12 mouse cellular contexts compared by ENCODE assay signal in the genomic region with DNA sequence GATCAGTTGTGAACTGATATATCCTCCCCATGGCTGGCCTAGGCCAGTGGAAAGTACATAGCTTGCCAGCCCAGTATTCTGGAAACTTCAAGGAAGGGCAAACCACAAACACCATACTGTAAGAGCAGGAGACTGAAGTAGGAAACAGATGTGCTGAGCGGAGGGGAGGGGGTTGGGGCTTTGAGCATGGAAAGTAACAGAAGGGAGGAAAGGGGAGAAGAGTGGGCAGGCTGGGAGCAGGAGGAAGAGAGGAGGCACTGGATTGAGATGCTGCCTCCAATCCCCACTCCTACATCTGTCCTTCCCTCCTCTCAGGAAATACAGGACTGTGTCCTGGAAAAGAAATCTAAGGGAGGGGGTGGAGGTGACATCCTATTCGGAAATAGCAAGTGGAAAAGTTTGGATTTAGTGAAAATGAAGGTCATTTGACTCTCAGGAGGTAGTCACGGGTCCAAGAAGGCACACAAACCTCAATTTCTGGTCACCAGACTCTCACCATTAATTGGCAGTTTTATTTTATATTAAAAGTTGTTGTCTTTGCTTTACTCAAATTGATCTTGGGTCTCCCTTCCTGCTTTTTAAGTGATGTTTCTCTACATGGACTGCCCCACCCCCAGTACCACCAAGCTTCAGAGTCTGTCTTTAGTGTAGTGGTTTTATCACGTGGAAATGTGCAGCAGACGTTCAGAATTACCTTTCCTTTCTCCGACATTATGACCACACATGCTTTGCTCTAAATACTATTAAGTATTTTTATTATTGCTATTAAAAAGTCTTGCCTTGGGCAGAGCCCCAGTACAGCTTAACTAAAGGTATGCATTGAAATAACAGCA.
DNase-seq lines count a peak whose midpoint lies in the region; ATAC-seq and TF ChIP-seq lines count a peak whose summit lies in the region.
"Had no signal": no experiment of that assay in that cellular context is flagged by ENCODE, and none has a peak within 500 bp of the region (broad histone marks: within the 10 kb centered on the region; RNA-seq: fewer than 3 reads in every experiment).

No protein-coding gene starts in this region.

- no peaks in the 10 kb centered on the region for H3K27me3 ChIP-seq in embryonic facial prominence, embryonic 11.5 days (ENCODE audit: control insufficient read depth, insufficient read depth, low read length)
- H3K27me3 ChIP-seq in limb, embryonic 13.5 days: no peaks in the 10 kb centered on the region
- H3K27me3 ChIP-seq in hindbrain, postnatal 0 days (ENCODE audit: insufficient read depth, low read length): no peaks in the 10 kb centered on the region
- no peaks in the 10 kb centered on the region for H3K27me3 ChIP-seq in forebrain, embryonic 12.5 days

- DNase-seq in gastrocnemius, adult 2 months: peak; percentile 17
- DNase-seq in gastrocnemius, adult 8-10 months (ENCODE audit: low spot score in 2 of 2): no peak
- DNase-seq in layer of hippocampus, adult 9-11 months: peak; percentile 28
- no peak for DNase-seq in layer of hippocampus, postnatal 14 days (ENCODE audit: low spot score in 2 of 2)
- DNase-seq in embryonic facial prominence, embryonic 11.5 days (ENCODE audit: low spot score): peak; percentile 53
- no peak for DNase-seq in hindbrain, postnatal 0 days (ENCODE audit: low spot score)
- DNase-seq: adrenal gland, adult 8-10 months; cerebellum, adult 9-11 months; lung, embryonic 14.5 days; thymus, adult 18-20 months had no signal

- no peaks in the 10 kb centered on the region for H3K36me3 ChIP-seq in embryonic facial prominence, embryonic 11.5 days (replicated peaks; ENCODE audit: control insufficient read depth, insufficient read depth, low read depth, low read length)
- no peaks in the 10 kb centered on the region for H3K36me3 ChIP-seq in limb, embryonic 13.5 days
- H3K36me3 ChIP-seq in hindbrain, postnatal 0 days (ENCODE audit: insufficient read depth, low read length): no peaks in the 10 kb centered on the region
- no peaks in the 10 kb centered on the region for H3K36me3 ChIP-seq in forebrain, embryonic 12.5 days (replicated peaks)

- ATAC-seq in embryonic facial prominence, embryonic 11.5 days (replicated peaks; ENCODE audit: insufficient number of reproducible peaks, low FRiP score, low TSS enrichment, low read depth): no peak; the same call in 1 of the 2 replicates
- peak; percentile 85 for ATAC-seq in limb, embryonic 13.5 days (ENCODE audit: low FRiP score, low read depth)
- no peak for ATAC-seq in hindbrain, postnatal 0 days
- no peak for ATAC-seq in forebrain, embryonic 12.5 days (ENCODE audit: low FRiP score)

- TF ChIP-seq CTCF in gastrocnemius, adult 2 months (IDR thresholded peaks at IDR 0.05): no peak
- no peak for TF ChIP-seq CTCF in hindbrain, postnatal 0 days (IDR thresholded peaks at IDR 0.05; ENCODE audit: low read depth)

- H3K4me1 ChIP-seq in embryonic facial prominence, embryonic 11.5 days (ENCODE audit: control insufficient read depth, insufficient read depth, low read length): no peaks in the 10 kb centered on the region
- H3K4me1 ChIP-seq in limb, embryonic 13.5 days: peaks cover 42% of the 10 kb centered on the region
- no peaks in the 10 kb centered on the region for H3K4me1 ChIP-seq in hindbrain, postnatal 0 days (ENCODE audit: insufficient read depth, low read length)
- H3K4me1 ChIP-seq in forebrain, embryonic 12.5 days: no peaks in the 10 kb centered on the region

- no peak overlapping the region for H3K4me3 ChIP-seq in gastrocnemius, adult 2 months
- no peak overlapping the region for H3K4me3 ChIP-seq in embryonic facial prominence, embryonic 11.5 days (ENCODE audit: low read depth, low read length)
- H3K4me3 ChIP-seq in limb, embryonic 13.5 days: no peak overlapping the region
- H3K4me3 ChIP-seq in hindbrain, postnatal 0 days (ENCODE audit: low read length): no peak overlapping the region
- H3K4me3 ChIP-seq in forebrain, embryonic 12.5 days (replicated peaks): no peak overlapping the region

- H3K9ac ChIP-seq in embryonic facial prominence, embryonic 11.5 days (replicated peaks; ENCODE audit: low read length): no peak overlapping the region
- no peak overlapping the region for H3K9ac ChIP-seq in limb, embryonic 13.5 days
- no peak overlapping the region for H3K9ac ChIP-seq in hindbrain, postnatal 0 days (replicated peaks; ENCODE audit: low read length)
- no peak overlapping the region for H3K9ac ChIP-seq in forebrain, embryonic 12.5 days
- H3K9ac ChIP-seq: lung, embryonic 14.5 days had no signal

- no peak overlapping the region for H3K27ac ChIP-seq in gastrocnemius, adult 2 months
- H3K27ac ChIP-seq in embryonic facial prominence, embryonic 11.5 days (replicated peaks; ENCODE audit: low read depth, low read length): no peak overlapping the region
- peak overlapping the region; percentile 84 for H3K27ac ChIP-seq in limb, embryonic 13.5 days
- no peak overlapping the region for H3K27ac ChIP-seq in hindbrain, postnatal 0 days
- H3K27ac ChIP-seq in forebrain, embryonic 12.5 days: no peak overlapping the region

- H3K4me2 ChIP-seq in embryonic facial prominence, embryonic 11.5 days (ENCODE audit: low read depth, low read length): no peak overlapping the region
- H3K4me2 ChIP-seq in limb, embryonic 13.5 days (replicated peaks): peak overlapping the region; percentile 45
- H3K4me2 ChIP-seq in hindbrain, postnatal 0 days (ENCODE audit: low read depth, low read length): no peak overlapping the region
- no peak overlapping the region for H3K4me2 ChIP-seq in forebrain, embryonic 12.5 days
- H3K4me2 ChIP-seq: lung, embryonic 14.5 days had no signal

- intact Hi-C loops in gastrocnemius, adult 2 months (cut with DNase I): no loop called here

- no peaks in the 10 kb centered on the region for H3K9me3 ChIP-seq in embryonic facial prominence, embryonic 11.5 days (replicated peaks; ENCODE audit: control insufficient read depth, low read length)
- no peaks in the 10 kb centered on the region for H3K9me3 ChIP-seq in limb, embryonic 13.5 days
- no peaks in the 10 kb centered on the region for H3K9me3 ChIP-seq in hindbrain, postnatal 0 days (ENCODE audit: low read length)
- no peaks in the 10 kb centered on the region for H3K9me3 ChIP-seq in forebrain, embryonic 12.5 days

- 64% methylated on average over 6 of the region's 6 CpGs for WGBS in embryonic facial prominence, embryonic 11.5 days
- WGBS in limb, embryonic 13.5 days: 20% methylated on average over 6 of the region's 6 CpGs
- 74% methylated on average over 6 of the region's 6 CpGs for WGBS in hindbrain, postnatal 0 days
- WGBS in forebrain, embryonic 12.5 days: 78% methylated on average over 6 of the region's 6 CpGs

Comparison
In these comparisons a context has a peak if more than half of its experiments do, and no peak if none do; other contexts are left out.
1. DNase-seq: peak in gastrocnemius, adult 2 months (single experiment), layer of hippocampus, adult 9-11 months (single experiment) and embryonic facial prominence, embryonic 11.5 days (single experiment); none in gastrocnemius, adult 8-10 months (0 of 2), layer of hippocampus, postnatal 14 days (0 of 2) and hindbrain, postnatal 0 days (single experiment).